Mouse (Mus musculus): ENCODE results near the gene Clstn1.

- no peak for TF ChIP-seq EP300 (IDR thresholded peaks at IDR 0.05; ENCODE audit: low read depth)
- TF ChIP-seq CTCF (IDR thresholded peaks at IDR 0.05; ENCODE audit: low read depth), result no peak
Observed at GRCm38 (mm10) chr4:149571651-149572149, 14.6 kb upstream of the Clstn1 start.

Data from liver, embryonic 14.5 days (tissue).